Mouse (Mus musculus): ENCODE data around the gene Igfn1. TPM values are rescaled to one million over a fixed set of nuclear protein-coding genes. Genes with fewer than 3 reads are reported as not detected.

The Igfn1 gene
- polyA plus RNA-seq, 1 experiment: 0.12 TPM

- Histone ChIP-seq H3K9me3 (no peaks in the 10 kb centered on the region), H3K27me3 (replicated peaks) (peaks cover 87% of the 10 kb centered on the region), H3K36me3 (replicated peaks; ENCODE audit: low read length) (peaks cover 3% of the 10 kb centered on the region), H3K4me3 (replicated peaks) (no peak overlapping the region), H3K4me1 (no peaks in the 10 kb centered on the region)
- no peak for TF ChIP-seq GATA1 (IDR thresholded peaks at IDR 0.05; ENCODE audit: borderline replicate concordance, low read length)
- no peak for TF ChIP-seq FLI1 (IDR thresholded peaks at IDR 0.05; ENCODE audit: low read length)
Measured at GRCm38 (mm10) chr1:136040452-136040851, 34.3 kb upstream of the Igfn1 start.

- Histone ChIP-seq H3K9me3 (no peaks in the 10 kb centered on the region), H3K4me3 (replicated peaks) (no peak overlapping the region), H3K4me1 (no peaks in the 10 kb centered on the region), H3K36me3 (replicated peaks; ENCODE audit: low read length) (peaks cover 19% of the 10 kb centered on the region), H3K27me3 (replicated peaks) (peaks cover 73% of the 10 kb centered on the region)
- TF ChIP-seq GATA1 (IDR thresholded peaks at IDR 0.05; ENCODE audit: borderline replicate concordance, low read length) (no peak), FLI1 (IDR thresholded peaks at IDR 0.05; ENCODE audit: low read length) (no peak)
Measured at GRCm38 (mm10) chr1:136038746-136039538, 32.8 kb upstream of the Igfn1 start.

GRCm38 (mm10) chr1:136032961-136033360 lies 26.8 kb upstream of the Igfn1 start:
- Histone ChIP-seq H3K4me1 (peaks cover 8% of the 10 kb centered on the region), H3K36me3 (replicated peaks; ENCODE audit: low read length) (peaks cover 78% of the 10 kb centered on the region), H3K9me3 (no peaks in the 10 kb centered on the region), H3K4me3 (replicated peaks) (no peak overlapping the region), H3K27me3 (replicated peaks) (peaks cover 16% of the 10 kb centered on the region)
- TF ChIP-seq FLI1 (IDR thresholded peaks at IDR 0.05; ENCODE audit: low read length) (no peak), GATA1 (IDR thresholded peaks at IDR 0.05; ENCODE audit: borderline replicate concordance, low read length) (no peak)

- Histone ChIP-seq H3K4me1 (peaks cover 8% of the 10 kb centered on the region), H3K36me3 (replicated peaks; ENCODE audit: low read length) (peaks cover 90% of the 10 kb centered on the region), H3K27me3 (replicated peaks) (peaks cover 6% of the 10 kb centered on the region), H3K9me3 (no peaks in the 10 kb centered on the region), H3K4me3 (replicated peaks) (no peak overlapping the region)
- TF ChIP-seq FLI1 (IDR thresholded peaks at IDR 0.05; ENCODE audit: low read length) (no peak), GATA1 (IDR thresholded peaks at IDR 0.05; ENCODE audit: borderline replicate concordance, low read length) (no peak)
Measured at GRCm38 (mm10) chr1:136031697-136032096, 25.6 kb upstream of the Igfn1 start.

GRCm38 (mm10) chr1:136030201-136030600 lies 24.1 kb upstream of the Igfn1 start:
- Histone ChIP-seq H3K9me3 (no peaks in the 10 kb centered on the region), H3K36me3 (replicated peaks; ENCODE audit: low read length) (peaks cover 99% of the 10 kb centered on the region), H3K4me3 (replicated peaks) (no peak overlapping the region), H3K4me1 (peaks cover 12% of the 10 kb centered on the region), H3K27me3 (replicated peaks) (peaks cover 4% of the 10 kb centered on the region)
- TF ChIP-seq GATA1 (IDR thresholded peaks at IDR 0.05; ENCODE audit: borderline replicate concordance, low read length): no peak
- TF ChIP-seq FLI1 (IDR thresholded peaks at IDR 0.05; ENCODE audit: low read length): no peak

GRCm38 (mm10) chr1:136018390-136019189 lies 12.4 kb upstream of the Igfn1 start:
- TF ChIP-seq FLI1 (IDR thresholded peaks at IDR 0.05; ENCODE audit: low read length): no peak
- no peak for TF ChIP-seq GATA1 (IDR thresholded peaks at IDR 0.05; ENCODE audit: borderline replicate concordance, low read length)
- Histone ChIP-seq H3K27me3 (replicated peaks) (no peaks in the 10 kb centered on the region), H3K4me3 (replicated peaks) (peak overlapping the region; percentile 96), H3K9me3 (no peaks in the 10 kb centered on the region), H3K4me1 (peaks cover 55% of the 10 kb centered on the region), H3K36me3 (replicated peaks; ENCODE audit: low read length) (peaks cover 39% of the 10 kb centered on the region)

- no peaks in the 10 kb centered on the region for H3K27me3 ChIP-seq (replicated peaks)
- H3K4me3 ChIP-seq (replicated peaks): peak overlapping the region; percentile 96
- TF ChIP-seq FLI1 (IDR thresholded peaks at IDR 0.05; ENCODE audit: low read length) (no peak), GATA1 (IDR thresholded peaks at IDR 0.05; ENCODE audit: borderline replicate concordance, low read length) (no peak)
- peaks cover 58% of the 10 kb centered on the region for H3K4me1 ChIP-seq
- peaks cover 33% of the 10 kb centered on the region for H3K36me3 ChIP-seq (replicated peaks; ENCODE audit: low read length)
- no peaks in the 10 kb centered on the region for H3K9me3 ChIP-seq
Measured at GRCm38 (mm10) chr1:136017907-136018313, 11.8 kb upstream of the Igfn1 start.

GRCm38 (mm10) chr1:136017307-136017706 lies 11.2 kb upstream of the Igfn1 start:
- no peak for TF ChIP-seq FLI1 (IDR thresholded peaks at IDR 0.05; ENCODE audit: low read length)
- Histone ChIP-seq H3K4me3 (replicated peaks) (peak overlapping the region; percentile 96), H3K4me1 (peaks cover 58% of the 10 kb centered on the region)

GRCm38 (mm10) chr1:136014796-136015502 lies 8.8 kb upstream of the Igfn1 start:
- H3K27me3 ChIP-seq (replicated peaks): peaks cover 8% of the 10 kb centered on the region
- peaks cover 10% of the 10 kb centered on the region for H3K9me3 ChIP-seq
- peak overlapping the region; percentile 42 for H3K4me3 ChIP-seq (replicated peaks)
- peaks cover 11% of the 10 kb centered on the region for H3K36me3 ChIP-seq (replicated peaks; ENCODE audit: low read length)
- TF ChIP-seq GATA1 (IDR thresholded peaks at IDR 0.05; ENCODE audit: borderline replicate concordance, low read length): peak; percentile 44; the same call in 1 of the 3 replicates
- no peak for TF ChIP-seq FLI1 (IDR thresholded peaks at IDR 0.05; ENCODE audit: low read length)
- H3K4me1 ChIP-seq: peaks cover 58% of the 10 kb centered on the region

More at GRCm38 (mm10) chr1:136017307-136017706, 11.2 kb upstream of the Igfn1 start:
- Histone ChIP-seq H3K9me3 (no peaks in the 10 kb centered on the region), H3K36me3 (replicated peaks; ENCODE audit: low read length) (peaks cover 27% of the 10 kb centered on the region), H3K27me3 (replicated peaks) (no peaks in the 10 kb centered on the region)
